Mouse (Mus musculus): ENCODE measurements around the gene Bzw2. TPM values are rescaled to one million over a fixed set of nuclear protein-coding genes. Genes with fewer than 3 reads are reported as not detected.

Gene Bzw2
- total RNA-seq, 2 experiments from 2014 or later: 19.1 to 20.3 TPM

- no peak for DNase-seq (ENCODE audit: low spot score in 2 of 2)
These were observed 21.6 kb downstream of the Bzw2 start for GRCm38 (mm10) chr12:36136285-36136684.

DNA sequence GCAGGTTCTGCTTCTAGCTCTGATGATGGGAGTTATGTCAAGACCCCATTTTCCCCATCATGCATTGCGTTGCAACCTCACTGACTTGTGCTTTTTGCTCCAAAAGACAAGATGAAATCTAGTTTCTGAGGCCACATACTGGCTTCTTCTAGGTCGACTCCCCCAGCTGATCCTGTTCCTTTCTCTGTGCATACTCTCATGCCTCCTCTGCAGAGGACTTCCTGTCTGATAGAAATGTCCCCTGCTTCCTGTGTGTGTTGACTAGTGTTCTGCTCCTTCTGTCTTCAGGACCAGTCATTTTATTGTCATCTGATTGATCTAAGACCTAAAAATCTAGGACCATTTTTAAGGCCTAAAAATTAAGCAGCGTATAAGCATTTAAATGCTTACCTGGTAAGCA, 22.5 kb downstream of the Bzw2 start:
- no peak for DNase-seq (ENCODE audit: low spot score in 2 of 2)

GRCm38 (mm10) chr12:36134111-36134510, 23.8 kb downstream of the Bzw2 start:
- no peak for DNase-seq (ENCODE audit: low spot score in 2 of 2)

DNA sequence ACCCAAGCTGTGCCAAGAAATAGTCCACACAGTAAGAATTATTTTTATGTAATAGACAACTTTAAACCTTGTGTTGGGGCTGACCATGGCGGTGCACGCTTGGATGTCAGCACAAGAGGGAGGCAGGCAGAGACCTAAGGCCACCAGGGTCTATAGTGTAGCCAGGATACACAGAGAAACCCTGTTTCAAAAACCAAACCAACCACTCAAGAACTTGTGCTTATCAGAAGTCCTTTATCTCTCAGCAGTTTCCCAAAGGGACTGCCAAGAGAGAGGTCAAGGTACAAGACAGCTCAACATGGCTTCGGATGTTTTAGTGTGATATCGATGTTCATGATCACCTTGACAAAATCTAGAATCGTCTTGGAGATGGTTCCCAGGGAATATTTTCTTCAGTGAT, 24.3 kb downstream of the Bzw2 start:
- DNase-seq (ENCODE audit: low spot score in 2 of 2): no peak

DNA sequence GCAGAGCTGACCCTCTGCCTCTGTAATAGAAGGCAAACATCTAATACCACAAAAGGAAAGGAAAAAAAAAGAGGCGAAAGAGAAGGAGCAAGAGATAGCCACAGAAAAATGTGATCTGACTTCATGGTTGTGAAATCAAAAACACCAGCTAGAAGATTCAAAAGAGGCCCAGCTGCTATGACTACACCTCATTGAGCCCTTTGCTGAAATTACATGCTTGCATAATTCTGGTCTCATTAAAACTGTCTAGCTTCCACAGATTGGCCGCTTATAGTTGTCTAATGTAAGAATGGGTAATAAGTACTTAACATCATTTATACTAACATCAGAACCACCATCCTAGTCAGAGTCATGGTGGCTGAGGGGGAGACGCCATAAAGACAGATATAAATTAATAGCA, 25.2 kb downstream of the Bzw2 start:
- no peak for DNase-seq (ENCODE audit: low spot score in 2 of 2)

- no peak for DNase-seq (ENCODE audit: low spot score in 2 of 2)
These were observed 25.6 kb downstream of the Bzw2 start for GRCm38 (mm10) chr12:36132254-36132653.

DNA sequence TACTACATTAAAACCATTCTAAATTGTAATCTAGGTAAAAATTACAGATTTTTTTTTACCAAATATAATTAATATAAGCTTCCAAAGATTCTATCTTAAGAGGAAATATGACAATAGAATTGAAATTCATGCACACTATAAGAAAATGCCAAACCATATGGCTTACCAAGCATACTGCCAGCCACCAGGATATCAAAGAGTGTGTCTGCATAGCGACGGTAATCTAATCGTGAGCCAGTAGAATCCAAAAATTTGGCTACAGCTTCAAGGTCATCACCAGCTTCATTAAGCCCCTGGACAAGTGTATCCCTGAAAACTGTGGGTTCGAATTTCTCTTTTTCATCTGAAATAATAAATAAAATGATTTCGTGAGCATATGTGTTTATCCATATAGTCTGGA, 28.1 kb downstream of the Bzw2 start:
- no peak for DNase-seq (ENCODE audit: low spot score in 2 of 2)

DNA sequence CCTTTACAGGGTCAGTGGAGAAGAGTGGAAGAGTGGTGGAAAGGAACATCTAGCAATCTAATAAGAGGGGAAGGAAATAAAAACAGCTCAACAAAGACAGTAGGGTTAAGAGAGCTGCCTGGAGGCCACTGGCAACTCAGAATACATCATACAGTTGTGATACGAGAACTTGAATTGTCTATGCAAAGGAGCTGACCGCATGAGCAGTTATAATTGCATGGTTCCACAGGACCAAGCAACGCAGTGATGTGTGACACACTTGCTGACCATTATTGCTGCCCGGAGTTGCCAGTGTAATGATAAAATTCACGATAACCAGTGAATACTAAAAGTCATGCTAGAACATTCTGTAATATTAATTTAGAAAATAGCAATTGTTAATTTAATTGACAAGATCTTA, 31.8 kb downstream of the Bzw2 start:
- DNase-seq (ENCODE audit: low spot score in 2 of 2): no peak

- DNase-seq (ENCODE audit: low spot score in 2 of 2): no peak
These were observed 38.6 kb downstream of the Bzw2 start for GRCm38 (mm10) chr12:36119244-36119643.

- no peak for DNase-seq (ENCODE audit: low spot score in 2 of 2)
These were observed 40.7 kb downstream of the Bzw2 start for GRCm38 (mm10) chr12:36117161-36117560.

- no peak for DNase-seq (ENCODE audit: low spot score in 2 of 2)
These were observed 45.8 kb downstream of the Bzw2 start for GRCm38 (mm10) chr12:36112081-36112480.

DNA sequence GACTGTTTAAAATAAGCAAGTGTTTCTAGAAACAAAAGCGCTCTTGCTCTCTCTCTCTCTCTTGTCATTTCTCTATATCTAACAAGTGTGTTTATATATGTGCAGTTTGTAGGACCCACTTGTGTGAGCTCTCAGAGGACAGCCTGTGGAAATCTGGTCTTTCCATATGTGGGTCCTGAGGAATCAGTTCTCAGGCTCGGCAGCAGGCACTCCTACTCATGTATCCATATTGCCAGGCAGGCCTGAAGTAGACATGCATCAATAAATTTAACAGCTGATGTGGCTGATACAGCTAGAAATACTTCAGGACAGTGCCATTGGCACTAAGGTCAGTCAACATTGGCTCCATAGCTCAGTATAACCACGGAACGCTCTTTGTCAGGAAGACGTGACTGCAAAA, 46.8 kb downstream of the Bzw2 start:
- no peak for DNase-seq (ENCODE audit: low spot score in 2 of 2)

GRCm38 (mm10) chr12:36110457-36110856, 47.4 kb downstream of the Bzw2 start:
- no peak for DNase-seq (ENCODE audit: low spot score in 2 of 2)

DNA sequence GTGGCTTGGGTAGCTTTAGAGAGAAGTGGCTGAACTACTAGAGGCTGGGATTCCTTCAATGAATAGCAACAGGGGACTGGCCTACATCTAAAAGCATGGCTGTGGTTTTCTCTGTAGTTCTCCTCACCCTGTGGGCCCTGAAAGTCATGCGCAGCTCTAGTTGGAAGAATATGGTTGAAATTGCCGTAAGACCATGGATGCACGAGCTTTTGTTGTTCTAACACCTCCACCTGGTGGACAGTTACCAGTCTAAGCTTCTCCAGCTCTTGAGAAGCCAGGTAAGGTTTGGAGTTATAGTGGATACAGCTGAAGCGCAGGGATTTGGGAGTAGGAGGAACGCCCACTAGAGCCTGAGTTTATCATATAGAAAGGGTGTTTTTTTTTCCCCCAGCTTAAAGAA, 49.4 kb downstream of the Bzw2 start:
- DNase-seq (ENCODE audit: low spot score in 2 of 2): no peak

DNA sequence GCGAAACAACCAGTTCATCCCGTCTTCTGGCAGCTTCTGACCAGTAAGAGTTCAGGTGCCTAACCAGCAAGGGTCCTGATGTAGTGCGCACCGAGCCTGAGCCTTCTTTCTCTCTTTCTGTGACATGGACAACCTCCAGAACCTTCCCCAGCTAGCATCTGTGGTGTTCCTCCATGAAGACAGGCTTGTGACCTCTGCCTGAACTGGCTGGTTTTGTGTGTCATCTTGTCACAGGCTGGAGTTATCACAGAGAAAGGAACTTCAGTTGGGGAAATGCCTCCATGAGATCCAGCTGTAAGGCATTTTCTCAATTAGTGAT, 54.3 kb downstream of the Bzw2 start:
- DNase-seq (ENCODE audit: low spot score in 2 of 2): no peak

DNA sequence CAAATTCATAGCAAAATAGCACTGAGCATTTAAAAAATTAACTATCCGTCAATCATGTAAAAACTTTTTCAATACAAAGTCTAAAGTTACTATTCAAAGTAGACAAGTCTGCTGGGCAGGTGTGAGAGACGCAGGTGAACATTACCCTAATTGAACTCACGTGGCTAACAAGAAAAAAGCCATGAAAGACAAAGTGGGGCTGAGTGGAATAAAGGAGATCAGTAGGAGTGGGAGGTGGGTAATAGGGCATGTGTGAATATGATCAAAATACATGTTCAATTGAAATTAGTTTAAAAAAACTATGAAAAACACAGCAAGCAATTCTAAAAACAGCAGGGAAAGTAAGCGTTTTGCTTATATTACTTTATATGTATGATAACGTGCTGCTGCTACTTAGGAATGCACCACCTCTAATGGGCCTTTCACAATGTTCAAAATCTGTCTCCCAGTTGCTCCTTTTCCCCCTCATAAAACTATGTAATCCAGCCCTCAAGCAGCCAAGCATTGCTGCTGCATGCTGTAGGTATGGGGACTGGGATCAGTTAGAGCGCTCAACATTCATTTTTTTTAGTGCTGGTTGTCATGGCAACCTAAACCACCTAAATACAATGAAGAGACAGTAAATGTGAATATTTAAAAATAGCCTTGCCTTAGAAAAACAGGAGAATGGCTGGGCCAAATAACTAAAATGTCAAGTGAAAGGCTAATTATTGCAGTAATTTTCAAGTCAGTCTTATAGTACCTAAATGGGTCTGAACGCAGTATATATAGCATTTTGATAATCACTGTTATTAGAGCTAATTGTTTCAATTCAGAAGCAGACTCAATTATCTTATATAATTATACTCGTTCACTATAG, 54.9 kb downstream of the Bzw2 start:
- DNase-seq (ENCODE audit: low spot score in 2 of 2): no peak

- no peak for DNase-seq (ENCODE audit: low spot score in 2 of 2)
These were observed 62.5 kb downstream of the Bzw2 start for GRCm38 (mm10) chr12:36095371-36095880.

GRCm38 (mm10) chr12:36093081-36093670, 64.7 kb downstream of the Bzw2 start:
- DNase-seq (ENCODE audit: low spot score in 2 of 2): no peak

GRCm38 (mm10) chr12:36091964-36092363, 65.9 kb downstream of the Bzw2 start:
- DNase-seq (ENCODE audit: low spot score in 2 of 2): no peak

DNA sequence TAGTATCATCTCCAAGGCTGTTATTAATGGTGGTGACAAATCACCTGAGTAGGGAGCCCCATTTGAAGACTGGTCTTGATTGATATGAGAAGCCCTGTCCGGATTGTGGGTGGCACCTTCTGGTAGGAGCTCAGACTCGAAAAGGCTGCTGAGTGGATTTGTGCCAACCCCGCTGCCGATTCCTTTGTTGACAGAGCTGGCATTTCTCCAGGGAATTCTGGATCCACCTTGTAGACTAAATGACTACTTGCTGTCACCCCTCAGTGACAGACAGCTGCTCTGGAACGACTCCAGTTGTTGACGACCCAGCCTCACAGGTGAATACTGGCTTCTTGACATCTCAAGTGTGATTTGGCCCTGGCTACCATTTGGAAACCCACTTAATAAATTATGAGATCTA, 68.7 kb downstream of the Bzw2 start:
- no peak for DNase-seq (ENCODE audit: low spot score in 2 of 2)

DNA sequence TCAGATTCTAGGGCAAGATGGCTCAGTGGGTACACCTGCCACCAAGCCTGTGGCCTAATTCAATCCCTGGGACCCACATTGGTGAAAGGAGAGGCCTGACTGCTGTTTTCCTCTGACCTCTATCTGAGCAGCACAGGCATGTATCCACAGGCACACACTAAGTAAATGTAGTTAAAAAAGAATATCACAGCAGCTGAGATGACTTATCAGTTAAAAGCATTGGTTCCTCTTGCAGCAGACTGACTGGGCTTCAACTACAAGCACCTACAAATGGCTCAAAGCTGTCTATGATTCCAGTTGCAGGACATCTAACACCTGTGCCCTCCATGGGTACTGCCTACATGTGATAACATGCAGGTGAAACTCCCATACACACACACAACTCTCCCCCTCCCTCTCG, 69.1 kb downstream of the Bzw2 start:
- no peak for DNase-seq (ENCODE audit: low spot score in 2 of 2)

DNA sequence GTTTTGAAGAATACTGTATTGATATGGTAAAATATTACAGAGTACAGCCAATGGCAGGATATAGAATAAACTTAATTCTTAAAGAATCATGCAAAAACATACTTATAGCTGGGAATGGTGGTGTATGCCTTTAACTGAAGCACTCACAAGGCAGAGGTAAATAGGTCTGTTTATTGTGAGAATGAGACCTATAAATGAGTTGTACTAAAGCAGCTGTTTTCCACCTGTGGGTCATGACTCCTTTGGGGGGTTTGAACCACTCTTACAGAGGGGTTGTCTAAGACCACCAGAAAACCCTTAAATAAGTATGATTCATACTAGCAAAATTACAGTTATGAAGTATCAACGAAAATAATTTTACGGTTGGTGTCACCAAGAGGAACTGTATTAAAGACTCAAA, 72.5 kb downstream of the Bzw2 start:
- DNase-seq (ENCODE audit: low spot score in 2 of 2): no peak

Data from adrenal gland, adult 18-20 months (tissue).